Mouse (Mus musculus) erythroblast, embryonic 14.5 days (primary cell): ENCODE measurements around the gene Sema4a.

ENCODE experiments used
- GATA1 ChIP-seq: IDR thresholded peaks from 2 replicates; pipeline ENCODE4 v1.6.1; 2012; ENCODE audit warnings: low read length, inconsistent platforms, mixed read lengths
- TAL1 ChIP-seq: IDR thresholded peaks from 3 replicates; pipeline ENCODE4 v1.6.1; 2012; ENCODE audit warnings: low read length, inconsistent platforms, mixed read lengths

DNA sequence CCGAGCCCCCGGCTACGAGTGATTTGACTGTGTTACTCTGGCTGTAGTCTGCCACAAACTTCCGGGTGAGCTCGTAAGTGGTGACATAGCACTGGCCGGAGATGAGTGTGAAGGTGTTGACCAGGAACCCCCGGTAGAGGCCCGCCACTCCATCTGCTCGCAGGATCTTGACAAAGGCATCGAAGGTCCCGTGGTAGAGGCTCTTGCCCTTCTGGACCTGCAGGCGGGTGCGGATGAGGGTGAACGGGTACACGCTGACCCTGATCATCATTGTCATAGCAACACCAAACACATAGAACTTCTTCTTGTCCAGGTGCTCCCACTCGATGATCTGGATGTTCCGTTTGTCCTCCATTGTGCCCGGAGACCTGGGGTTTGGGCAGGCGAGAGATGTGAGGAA, 40.2 kb downstream of the Sema4a start:
- TF ChIP-seq GATA1 (no peak), TAL1 (no peak)
